Mouse (Mus musculus): ENCODE data around the gene Mat2b.
"Not testable (repeated sequence)": the region's sequence is repeated elsewhere in the genome, so short reads cannot be mapped to it uniquely, and the experiment has no call there.

Mat2b gene

GRCm38 (mm10) chr11:40695103-40695502, at the start of gene Mat2b:
TSS of gene Mat2b (minus strand) at chr11:40695203.
- DNase-seq, result no peak

- no peak for DNase-seq
These were observed 49.3 kb upstream of the Mat2b start for GRCm38 (mm10) chr11:40744348-40744747.

GRCm38 (mm10) chr11:40741605-40742262, 46.7 kb upstream of the Mat2b start:
- DNase-seq, result no peak

- no peak for DNase-seq
These were observed 42.4 kb upstream of the Mat2b start for GRCm38 (mm10) chr11:40737369-40737768.

- no peak for DNase-seq
These were observed 39.3 kb upstream of the Mat2b start for GRCm38 (mm10) chr11:40734251-40734752.

- peak; percentile 92 for DNase-seq
These were observed 38.6 kb upstream of the Mat2b start, which contains the start of the genes Hmmr and Nudcd2 for GRCm38 (mm10) chr11:40733339-40734174. TSS of gene Hmmr (minus strand) at chr11:40733422. TSS of gene Nudcd2 (plus strand) at chr11:40733667.

GRCm38 (mm10) chr11:40732997-40733338, 38.0 kb upstream of the Mat2b start:
- DNase-seq, result no peak

- no peak for DNase-seq
These were observed 23.3 kb upstream of the Mat2b start for GRCm38 (mm10) chr11:40718324-40718723.

- no peak for DNase-seq
These were observed 20.5 kb upstream of the Mat2b start for GRCm38 (mm10) chr11:40715524-40715923.

GRCm38 (mm10) chr11:40713858-40714257, 18.9 kb upstream of the Mat2b start:
- DNase-seq, result no peak

GRCm38 (mm10) chr11:40709899-40710298, 14.9 kb upstream of the Mat2b start:
- not testable (repeated sequence) for DNase-seq

GRCm38 (mm10) chr11:40694311-40695087, 504 bp downstream of the Mat2b start:
- peak; percentile 77 for DNase-seq

- DNase-seq, result peak; percentile 52
These were observed 1.5 kb downstream of the Mat2b start for GRCm38 (mm10) chr11:40693366-40693951.

- DNase-seq, result peak; percentile 95
These were observed 2.3 kb downstream of the Mat2b start for GRCm38 (mm10) chr11:40692511-40693365.

GRCm38 (mm10) chr11:40692101-40692509, 2.9 kb downstream of the Mat2b start:
- no peak for DNase-seq

GRCm38 (mm10) chr11:40690444-40691127, 4.4 kb downstream of the Mat2b start:
- DNase-seq, result no peak

- DNase-seq, result no peak
These were observed 11.7 kb downstream of the Mat2b start for GRCm38 (mm10) chr11:40683295-40683694.

GRCm38 (mm10) chr11:40682456-40682855, 12.5 kb downstream of the Mat2b start:
- DNase-seq, result no peak

GRCm38 (mm10) chr11:40677169-40677568, 17.8 kb downstream of the Mat2b start:
- DNase-seq, result peak; percentile 38

- DNase-seq, result no peak
These were observed 19.8 kb downstream of the Mat2b start for GRCm38 (mm10) chr11:40675014-40675730.
